Mouse (Mus musculus) heart, embryonic 15.5 days (tissue): ENCODE data around the gene Hist1h3d. TPM values are rescaled to one million over a fixed set of nuclear protein-coding genes. Genes with fewer than 3 reads are reported as not detected.
"Not testable (repeated sequence)": the region's sequence is repeated elsewhere in the genome, so short reads cannot be mapped to it uniquely, and the experiment has no call there.

Experiments
- ATAC-seq: fragments of 200-750 bp; cut with Nextera tagmentation; replicated peaks from 2 replicates; pipeline ENCODE4 v1.8.0; 2017; ENCODE audit warnings: low read depth, moderate TSS enrichment; ENCODE audit not compliant: insufficient number of reproducible peaks, insufficient read depth, low FRiP score
- H3K27ac ChIP-seq: fragments of 300-500 bp; sonication (generic); 2 replicates; pipeline ENCODE4 v1.5.1; 2015; ENCODE audit warnings: mild to moderate bottlenecking, inconsistent platforms
- H3K27me3 ChIP-seq: fragments of 300-500 bp; sonication (generic); 2 replicates; pipeline ENCODE4 v1.6.1; 2015; ENCODE audit warnings: inconsistent platforms
- H3K36me3 ChIP-seq: fragments of 300-500 bp; sonication (generic); 2 replicates; pipeline ENCODE4 v1.6.1; 2015; ENCODE audit warnings: mild to moderate bottlenecking, inconsistent platforms
- H3K4me1 ChIP-seq: fragments of 300-500 bp; sonication (generic); replicated peaks from 2 replicates; pipeline ENCODE4 v1.6.1; 2015; ENCODE audit warnings: inconsistent platforms
- H3K4me2 ChIP-seq: fragments of 300-500 bp; sonication (generic); 2 replicates; pipeline ENCODE4 v1.6.1; 2015; ENCODE audit warnings: inconsistent platforms, mild to moderate bottlenecking, moderate library complexity
- H3K4me3 ChIP-seq: fragments of 300-500 bp; sonication (generic); 2 replicates; pipeline ENCODE4 v1.5.1; 2015; ENCODE audit warnings: mild to moderate bottlenecking, inconsistent platforms
- H3K9ac ChIP-seq: fragments of 300-500 bp; sonication (generic); 2 replicates; pipeline ENCODE4 v1.6.1; 2015; ENCODE audit warnings: mild to moderate bottlenecking, inconsistent platforms
- H3K9me3 ChIP-seq: fragments of 300-500 bp; sonication (generic); replicated peaks from 2 replicates; pipeline ENCODE4 v1.6.1; 2016; ENCODE audit warnings: inconsistent platforms
- WGBS: fragments of 180-500 bp; shearing (Covaris S2); methylation state at CpG from one replicate; pipeline ENCODE4 v1.1.7; 2015; ENCODE audit warnings: mixed read lengths; 5-methylcytosine and 5-hydroxymethylcytosine counted together
- polyA plus RNA-seq: library from polyadenylated mRNA; unstranded; fragments of >200 nt; fragmentation: Nextera tagmentation; extraction: Ambion mirVana; gene quantifications from 2 replicates; pipeline ENCODE4 v1.2.1, GENCODE M21; 2015

Gene Hist1h3d
- polyA plus RNA-seq, 1 experiment from 2014 or later, result 2.0 TPM

- peaks cover 18% of the 10 kb centered on the region for H3K4me1 ChIP-seq
- under 1% methylated on average over 18 of the region's 18 CpGs for WGBS
- H3K4me3 ChIP-seq, result peak overlapping the region; percentile 59
- H3K36me3 ChIP-seq, result no peaks in the 10 kb centered on the region
- H3K4me2 ChIP-seq, result peak overlapping the region; percentile 95
- ATAC-seq, result peak; percentile 75
- no peaks in the 10 kb centered on the region for H3K9me3 ChIP-seq
- no peaks in the 10 kb centered on the region for H3K27me3 ChIP-seq
- H3K9ac ChIP-seq, result peak overlapping the region; percentile 86
- peak overlapping the region; percentile 97 for H3K27ac ChIP-seq
Observed at GRCm38 (mm10) chr13:23555839-23556416, 19.6 kb upstream of the Hist1h3d start.

- Histone ChIP-seq H3K4me1 (peaks cover 16% of the 10 kb centered on the region), H3K4me2 (peak overlapping the region; percentile 95; the same call in 1 of the 2 replicates), H3K27me3 (no peaks in the 10 kb centered on the region), H3K36me3 (no peaks in the 10 kb centered on the region), H3K4me3 (0 out of 2 replicates have a peak overlapping the region, but pooled peaks have one; percentile 4), H3K27ac (peak overlapping the region; percentile 97; the same call in 1 of the 2 replicates), H3K9me3 (no peaks in the 10 kb centered on the region), H3K9ac (no peak overlapping the region)
- no peak for ATAC-seq
- WGBS, result 73% methylated on average over 3 of the region's 3 CpGs
Observed at GRCm38 (mm10) chr13:23556906-23557305, 18.7 kb upstream of the Hist1h3d start.

- ATAC-seq, H3K9me3 ChIP-seq, H3K27ac ChIP-seq, H3K36me3 ChIP-seq, H3K4me3 ChIP-seq, H3K4me1 ChIP-seq, H3K27me3 ChIP-seq: not testable (repeated sequence)
- peak overlapping the region; percentile 32; the same call in 1 of the 2 replicates for H3K4me2 ChIP-seq
- WGBS, result 40% methylated on average over 2 of the region's 2 CpGs
- peak overlapping the region; percentile 14; the same call in 1 of the 2 replicates for H3K9ac ChIP-seq
Observed at GRCm38 (mm10) chr13:23560699-23561098, 14.9 kb upstream of the Hist1h3d start.

- Histone ChIP-seq H3K4me2 (peak overlapping the region; percentile 66), H3K4me3 (peak overlapping the region; percentile 58), H3K9ac (peak overlapping the region; percentile 59; the same call in 1 of the 2 replicates), H3K27ac (peak overlapping the region; percentile 94)
- WGBS, result 0% methylated on average over 2 of the region's 5 CpGs
- not testable (repeated sequence) for H3K9me3 ChIP-seq, ATAC-seq, H3K4me1 ChIP-seq, H3K36me3 ChIP-seq, H3K27me3 ChIP-seq
Observed at GRCm38 (mm10) chr13:23561531-23561882, 14.1 kb upstream of the Hist1h3d start.

- H3K9me3 ChIP-seq, H3K36me3 ChIP-seq, H3K27me3 ChIP-seq, H3K4me1 ChIP-seq: not testable (repeated sequence)
- Histone ChIP-seq H3K4me3 (peak within 1 kb of the TSS; percentile 58), H3K4me2 (peak within 1 kb of the TSS; percentile 66), H3K27ac (peak within 1 kb of the TSS; percentile 94), H3K9ac (peak within 1 kb of the TSS; percentile 59)
- ATAC-seq, result peak; percentile 91
- WGBS, result under 1% methylated on average over 53 of the region's 67 CpGs
Observed at GRCm38 (mm10) chr13:23561883-23562659, 13.5 kb upstream of the Hist1h3d start, which contains the start of gene Hist1h3e. Gene Hist1h3e, minus strand, starts transcription at chr13:23562369.

- Histone ChIP-seq H3K4me2 (peak overlapping the region; percentile 66), H3K4me3 (peak overlapping the region; percentile 58), H3K27me3 (no peaks in the 10 kb centered on the region), H3K4me1 (peaks cover 2% of the 10 kb centered on the region; the same call in 1 of the 2 replicates), H3K9ac (peak overlapping the region; percentile 57), H3K27ac (peak overlapping the region; percentile 94), H3K36me3 (no peaks in the 10 kb centered on the region), H3K9me3 (no peaks in the 10 kb centered on the region)
- ATAC-seq, result peak; percentile 36
- 3% methylated on average over 18 of the region's 18 CpGs for WGBS
Observed at GRCm38 (mm10) chr13:23562699-23563462, 12.7 kb upstream of the Hist1h3d start.

- H3K4me2 ChIP-seq, result no peak overlapping the region
- H3K27ac ChIP-seq, result no peak overlapping the region
- no peak for ATAC-seq
- WGBS, result 82% methylated on average over 2 of the region's 2 CpGs
- H3K4me3 ChIP-seq, result no peak overlapping the region
- H3K9me3 ChIP-seq, result no peaks in the 10 kb centered on the region
- H3K27me3 ChIP-seq, result no peaks in the 10 kb centered on the region
- H3K4me1 ChIP-seq, result peaks cover 2% of the 10 kb centered on the region; the same call in 1 of the 2 replicates
- no peak overlapping the region for H3K9ac ChIP-seq
- no peaks in the 10 kb centered on the region for H3K36me3 ChIP-seq
Observed at GRCm38 (mm10) chr13:23564482-23564881, 11.1 kb upstream of the Hist1h3d start.

- peaks cover 26% of the 10 kb centered on the region for H3K4me1 ChIP-seq
- H3K4me2 ChIP-seq, result peak overlapping the region; percentile 73
- not testable (repeated sequence) for H3K27me3 ChIP-seq, H3K9me3 ChIP-seq, H3K36me3 ChIP-seq
- peak overlapping the region; percentile 53 for H3K9ac ChIP-seq
- WGBS, result 2% methylated on average over 27 of the region's 41 CpGs
- H3K4me3 ChIP-seq, result peak overlapping the region; percentile 54
- ATAC-seq, result 0 out of 2 replicates have a peak, but pooled peaks have one; percentile 4
- peak overlapping the region; percentile 97 for H3K27ac ChIP-seq
Observed at GRCm38 (mm10) chr13:23570261-23571021, 5.1 kb upstream of the Hist1h3d start.

- no peaks in the 10 kb centered on the region for H3K9me3 ChIP-seq
- H3K27ac ChIP-seq, result peak within 1 kb of the TSS; percentile 97
- peak; percentile 86 for ATAC-seq
- peaks cover 28% of the 10 kb centered on the region for H3K4me1 ChIP-seq
- H3K36me3 ChIP-seq, result no peaks in the 10 kb centered on the region
- H3K4me3 ChIP-seq, result peak within 1 kb of the TSS; percentile 54
- WGBS, result under 1% methylated on average over 18 of the region's 18 CpGs
- H3K4me2 ChIP-seq, result peak within 1 kb of the TSS; percentile 73
- H3K27me3 ChIP-seq, result no peaks in the 10 kb centered on the region
- H3K9ac ChIP-seq, result peak within 1 kb of the TSS; percentile 58
Observed at GRCm38 (mm10) chr13:23571022-23571503, 4.5 kb upstream of the Hist1h3d start, which contains the start of the genes Hist1h2ae and Hist1h2bg. Gene Hist1h2ae, minus strand, starts transcription at chr13:23571220. Gene Hist1h2bg, plus strand, starts transcription at chr13:23571396.

- H3K36me3 ChIP-seq, H3K27me3 ChIP-seq, ATAC-seq, H3K9me3 ChIP-seq: not testable (repeated sequence)
- H3K27ac ChIP-seq, result peak overlapping the region; percentile 97
- under 1% methylated on average over 17 of the region's 34 CpGs for WGBS
- H3K4me2 ChIP-seq, result peak overlapping the region; percentile 73
- peaks cover 34% of the 10 kb centered on the region for H3K4me1 ChIP-seq
- H3K9ac ChIP-seq, result peak overlapping the region; percentile 58
- peak overlapping the region; percentile 54 for H3K4me3 ChIP-seq
Observed at GRCm38 (mm10) chr13:23571504-23572217, 3.9 kb upstream of the Hist1h3d start.
